Mouse (Mus musculus) neural tube, embryonic 12.5 days (tissue): ENCODE measurements around the gene Gpr157. TPM values are rescaled to one million over a fixed set of nuclear protein-coding genes. Genes with fewer than 3 reads are reported as not detected.

Experiments used
- ATAC-seq: fragments of 200-750 bp; cut with Nextera tagmentation; 2 replicates; pipeline ENCODE4 v1.8.0; 2017; ENCODE audit warnings: low read depth, mild to moderate bottlenecking, moderate TSS enrichment, moderate library complexity; ENCODE audit not compliant: low FRiP score
- H3K27ac ChIP-seq: fragments of 300-500 bp; sonication (generic); 2 replicates; pipeline ENCODE4 v1.5.1; 2016
- H3K27me3 ChIP-seq: fragments of 300-500 bp; sonication (generic); replicated peaks from 2 replicates; pipeline ENCODE4 v1.6.1; 2016; ENCODE audit warnings: mild to moderate bottlenecking
- H3K36me3 ChIP-seq: fragments of 300-500 bp; sonication (generic); 2 replicates; pipeline ENCODE4 v1.6.1; 2016; ENCODE audit warnings: mild to moderate bottlenecking
- H3K4me1 ChIP-seq: fragments of 300-500 bp; sonication (generic); 2 replicates; pipeline ENCODE4 v1.6.1; 2016
- H3K4me2 ChIP-seq: fragments of 300-500 bp; sonication (generic); replicated peaks from 2 replicates; pipeline ENCODE4 v1.6.1; 2016; ENCODE audit warnings: mild to moderate bottlenecking
- H3K4me3 ChIP-seq: fragments of 300-500 bp; sonication (generic); 2 replicates; pipeline ENCODE4 v1.5.1; 2016
- H3K9ac ChIP-seq: fragments of 300-500 bp; sonication (generic); 2 replicates; pipeline ENCODE4 v1.6.1; 2016; ENCODE audit warnings: mild to moderate bottlenecking
- H3K9me3 ChIP-seq: fragments of 300-500 bp; sonication (generic); 2 replicates; pipeline ENCODE4 v1.6.1; 2016; ENCODE audit warnings: mild to moderate bottlenecking
- whole genome bisulfite sequencing: fragments of 180-500 bp; shearing (Covaris S2); methylation state at CpG from one replicate; pipeline ENCODE4 v1.1.7; 2016; 5-methylcytosine and 5-hydroxymethylcytosine counted together
- polyA plus RNA-seq: library from polyadenylated mRNA; unstranded; fragments of >200 nt; fragmentation: Nextera tagmentation; extraction: Ambion mirVana; gene quantifications from 2 replicates; pipeline ENCODE4 v1.2.1, GENCODE M21; 2016

Gene Gpr157
- polyA plus RNA-seq, 1 experiment from 2014 or later, result 1.0 TPM

GRCm38 (mm10) chr4:150094463-150094789 is 7.3 kb downstream of the Gpr157 start:
- 10% methylated on average over 5 of the region's 5 CpGs for WGBS
- Histone ChIP-seq H3K27me3 (no peaks in the 10 kb centered on the region), H3K27ac (no peak overlapping the region), H3K9ac (no peak overlapping the region), H3K4me1 (peaks cover 16% of the 10 kb centered on the region), H3K4me3 (no peak overlapping the region), H3K4me2 (peak overlapping the region; percentile 36), H3K36me3 (no peaks in the 10 kb centered on the region), H3K9me3 (no peaks in the 10 kb centered on the region)
- ATAC-seq, result 0 out of 2 replicates have a peak, but pooled peaks have one; percentile 41

DNA sequence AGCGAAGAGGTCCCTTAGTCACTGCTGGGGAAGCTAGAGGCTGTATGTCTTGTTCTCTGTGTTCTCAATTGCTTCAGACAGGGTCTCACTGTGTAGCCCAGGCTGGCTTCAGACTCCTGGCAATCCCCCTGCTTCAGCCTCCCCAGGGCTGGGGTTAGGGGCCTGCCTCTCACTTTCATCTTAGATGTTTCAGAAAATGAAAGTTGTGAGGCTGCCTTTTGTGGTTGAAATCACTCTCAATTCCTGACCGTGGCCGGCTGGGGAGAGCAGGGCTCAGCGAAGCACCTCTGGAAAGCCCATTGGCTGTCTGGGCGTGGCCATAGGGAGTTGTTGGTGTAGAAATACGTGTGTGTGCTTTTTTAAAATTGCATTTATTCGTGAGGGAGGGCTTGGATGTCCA is 9.1 kb downstream of the Gpr157 start:
- no peak for ATAC-seq
- Histone ChIP-seq H3K4me3 (no peak overlapping the region), H3K36me3 (no peaks in the 10 kb centered on the region), H3K9ac (no peak overlapping the region), H3K27ac (no peak overlapping the region), H3K9me3 (no peaks in the 10 kb centered on the region), H3K27me3 (no peaks in the 10 kb centered on the region), H3K4me1 (peaks cover 16% of the 10 kb centered on the region), H3K4me2 (no peak overlapping the region)
- 79% methylated on average over 7 of the region's 7 CpGs for WGBS

DNA sequence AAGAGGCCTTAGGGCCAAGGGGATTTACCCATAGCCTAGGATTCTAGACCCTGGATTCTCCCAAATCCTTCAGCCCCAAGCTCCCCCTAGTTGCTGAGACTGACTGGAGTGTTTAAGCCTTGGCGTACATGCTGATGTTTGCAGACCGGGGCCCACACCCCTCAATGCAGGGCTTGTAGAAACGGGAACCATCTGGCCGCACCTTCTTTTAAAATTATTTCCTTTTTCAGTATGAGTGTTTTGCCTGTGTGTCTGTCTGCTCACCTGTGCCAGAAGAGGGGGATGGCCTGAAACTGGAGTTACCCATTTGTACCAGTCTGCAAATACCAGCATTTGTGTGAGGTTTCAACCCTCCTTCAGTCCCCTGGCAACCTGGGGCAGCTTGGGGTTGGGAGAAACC is 10.7 kb downstream of the Gpr157 start:
- whole genome bisulfite sequencing, result 92% methylated on average over 4 of the region's 4 CpGs
- H3K27me3 ChIP-seq, result no peaks in the 10 kb centered on the region

GRCm38 (mm10) chr4:150098880-150099279 is 11.7 kb downstream of the Gpr157 start:
- Histone ChIP-seq H3K9ac (no peak overlapping the region), H3K27ac (no peak overlapping the region), H3K9me3 (no peaks in the 10 kb centered on the region), H3K4me1 (peaks cover 12% of the 10 kb centered on the region), H3K27me3 (no peaks in the 10 kb centered on the region), H3K36me3 (no peaks in the 10 kb centered on the region), H3K4me3 (no peak overlapping the region), H3K4me2 (no peak overlapping the region)
- WGBS, result 18% methylated on average over 10 of the region's 10 CpGs
- no peak for ATAC-seq

More for the DNA sequence above, 10.7 kb downstream of the Gpr157 start:
- H3K9me3 ChIP-seq, result no peaks in the 10 kb centered on the region
- H3K9ac ChIP-seq, result no peak overlapping the region
- peaks cover 16% of the 10 kb centered on the region for H3K4me1 ChIP-seq
- no peak overlapping the region for H3K27ac ChIP-seq
- ATAC-seq, result no peak
- H3K4me3 ChIP-seq, result no peak overlapping the region
- H3K4me2 ChIP-seq, result no peak overlapping the region
- no peaks in the 10 kb centered on the region for H3K36me3 ChIP-seq

DNA sequence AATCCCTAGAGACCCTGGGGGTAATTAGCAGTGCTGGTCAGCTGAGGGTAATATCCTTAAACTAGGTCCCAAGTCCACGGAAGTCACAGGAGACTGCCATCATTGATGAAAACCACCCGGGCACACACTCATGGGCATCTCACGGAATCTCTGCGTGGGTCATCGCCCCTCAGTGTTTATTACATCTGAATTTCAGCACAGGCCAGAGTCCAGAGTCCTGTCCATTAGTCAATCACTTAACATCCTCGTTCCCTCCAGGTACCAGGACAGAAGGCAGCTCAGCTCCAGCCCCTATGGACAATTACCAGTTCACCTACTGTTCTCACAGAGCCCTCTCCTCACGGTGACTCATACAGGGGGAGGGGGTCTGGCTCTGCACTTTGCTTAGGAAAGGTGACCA is 15.7 kb downstream of the Gpr157 start:
- no peak overlapping the region for H3K4me3 ChIP-seq

GRCm38 (mm10) chr4:150105671-150106070 is 18.5 kb downstream of the Gpr157 start:
- H3K27ac ChIP-seq, result no peak overlapping the region
- H3K4me1 ChIP-seq, result no peaks in the 10 kb centered on the region
- H3K9me3 ChIP-seq, result no peaks in the 10 kb centered on the region
- H3K4me3 ChIP-seq, result no peak overlapping the region
- no peaks in the 10 kb centered on the region for H3K36me3 ChIP-seq
- ATAC-seq, result no peak
- no peaks in the 10 kb centered on the region for H3K27me3 ChIP-seq
- H3K9ac ChIP-seq, result no peak overlapping the region
- no peak overlapping the region for H3K4me2 ChIP-seq
- WGBS, result 77% methylated on average over 7 of the region's 7 CpGs

More for the DNA sequence above, 15.7 kb downstream of the Gpr157 start:
- Histone ChIP-seq H3K4me1 (no peaks in the 10 kb centered on the region), H3K9ac (no peak overlapping the region), H3K36me3 (no peaks in the 10 kb centered on the region), H3K27me3 (no peaks in the 10 kb centered on the region), H3K9me3 (no peaks in the 10 kb centered on the region), H3K4me2 (no peak overlapping the region), H3K27ac (no peak overlapping the region)
- WGBS, result 89% methylated on average over 7 of the region's 7 CpGs
- no peak for ATAC-seq

DNA sequence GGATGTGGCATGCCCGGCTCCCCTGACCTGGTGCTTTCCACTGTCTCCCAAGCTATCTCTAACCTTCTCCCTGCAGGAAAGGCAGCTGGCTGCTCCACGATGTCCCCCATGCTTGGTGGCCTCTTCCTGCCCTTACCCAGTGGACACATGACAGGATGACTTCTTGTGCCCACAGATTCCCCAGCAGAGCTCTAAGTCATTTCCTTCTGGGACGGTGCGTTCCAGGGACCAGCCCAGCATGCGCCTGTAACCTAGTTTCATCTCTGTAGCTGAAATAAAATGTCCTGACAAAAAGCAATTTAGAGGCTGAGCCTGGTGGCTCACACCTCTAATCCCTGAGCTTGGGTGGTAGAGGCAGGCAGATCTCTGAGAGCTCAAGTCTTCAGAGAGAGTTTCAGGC is 19.5 kb downstream of the Gpr157 start:
- no peak overlapping the region for H3K4me3 ChIP-seq
- no peak overlapping the region for H3K4me2 ChIP-seq
- H3K9ac ChIP-seq, result no peak overlapping the region
- H3K36me3 ChIP-seq, result no peaks in the 10 kb centered on the region
- no peaks in the 10 kb centered on the region for H3K9me3 ChIP-seq
- 75% methylated on average over 5 of the region's 5 CpGs for WGBS
- H3K27ac ChIP-seq, result no peak overlapping the region
- ATAC-seq, result no peak
- H3K4me1 ChIP-seq, result no peaks in the 10 kb centered on the region
- no peaks in the 10 kb centered on the region for H3K27me3 ChIP-seq

DNA sequence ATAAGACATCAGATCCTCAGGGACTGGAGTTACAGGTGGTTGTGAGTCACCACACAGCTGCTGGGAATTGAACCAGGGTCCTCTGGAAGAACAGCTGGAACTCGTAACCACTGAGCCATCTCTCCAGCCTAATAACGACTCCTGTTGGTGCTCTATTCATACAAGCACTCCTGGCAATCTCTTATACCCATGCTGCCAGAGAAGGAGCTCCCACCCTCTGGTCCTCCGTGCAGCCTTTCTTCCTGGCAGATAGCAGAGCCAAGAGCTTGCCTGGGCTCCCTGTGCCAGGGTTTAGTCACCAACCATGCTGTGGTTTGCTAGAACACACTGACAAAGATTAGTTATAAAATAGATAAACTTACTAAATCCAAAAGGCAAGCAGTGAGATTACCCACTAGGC is 22.5 kb downstream of the Gpr157 start:
- Histone ChIP-seq H3K4me2 (no peak overlapping the region), H3K9ac (no peak overlapping the region), H3K9me3 (no peaks in the 10 kb centered on the region), H3K36me3 (no peaks in the 10 kb centered on the region), H3K27ac (no peak overlapping the region), H3K4me3 (no peak overlapping the region), H3K27me3 (no peaks in the 10 kb centered on the region), H3K4me1 (no peaks in the 10 kb centered on the region)
- WGBS, result 72% methylated on average over 3 of the region's 3 CpGs
- no peak for ATAC-seq

- no peak for ATAC-seq
- Histone ChIP-seq H3K27me3 (no peaks in the 10 kb centered on the region), H3K27ac (no peak overlapping the region), H3K9ac (no peak overlapping the region), H3K9me3 (no peaks in the 10 kb centered on the region), H3K36me3 (no peaks in the 10 kb centered on the region), H3K4me3 (no peak overlapping the region), H3K4me2 (no peak overlapping the region), H3K4me1 (no peaks in the 10 kb centered on the region)
- 81% methylated on average over 9 of the region's 9 CpGs for WGBS
These were observed 23.2 kb downstream of the Gpr157 start for GRCm38 (mm10) chr4:150110373-150110772.

GRCm38 (mm10) chr4:150112867-150113266 is 25.7 kb downstream of the Gpr157 start:
- H3K36me3 ChIP-seq, result no peaks in the 10 kb centered on the region
- H3K4me1 ChIP-seq, result no peaks in the 10 kb centered on the region
- H3K9ac ChIP-seq, result no peak overlapping the region
- no peaks in the 10 kb centered on the region for H3K27me3 ChIP-seq
- H3K9me3 ChIP-seq, result no peaks in the 10 kb centered on the region
- H3K4me3 ChIP-seq, result no peak overlapping the region
- no peak for ATAC-seq
- H3K27ac ChIP-seq, result no peak overlapping the region
- H3K4me2 ChIP-seq, result peak overlapping the region; percentile 49
- 7% methylated on average over 15 of the region's 15 CpGs for whole genome bisulfite sequencing

GRCm38 (mm10) chr4:150114505-150115061 is 27.4 kb downstream of the Gpr157 start:
- Histone ChIP-seq H3K27ac (no peak overlapping the region), H3K27me3 (no peaks in the 10 kb centered on the region), H3K36me3 (no peaks in the 10 kb centered on the region), H3K9me3 (no peaks in the 10 kb centered on the region), H3K4me3 (no peak overlapping the region), H3K4me2 (no peak overlapping the region), H3K9ac (no peak overlapping the region), H3K4me1 (0 out of 2 replicates have a peak, but pooled peaks cover 7% of the 10 kb centered on the region)
- no peak for ATAC-seq
- 92% methylated on average over 26 of the region's 26 CpGs for WGBS

DNA sequence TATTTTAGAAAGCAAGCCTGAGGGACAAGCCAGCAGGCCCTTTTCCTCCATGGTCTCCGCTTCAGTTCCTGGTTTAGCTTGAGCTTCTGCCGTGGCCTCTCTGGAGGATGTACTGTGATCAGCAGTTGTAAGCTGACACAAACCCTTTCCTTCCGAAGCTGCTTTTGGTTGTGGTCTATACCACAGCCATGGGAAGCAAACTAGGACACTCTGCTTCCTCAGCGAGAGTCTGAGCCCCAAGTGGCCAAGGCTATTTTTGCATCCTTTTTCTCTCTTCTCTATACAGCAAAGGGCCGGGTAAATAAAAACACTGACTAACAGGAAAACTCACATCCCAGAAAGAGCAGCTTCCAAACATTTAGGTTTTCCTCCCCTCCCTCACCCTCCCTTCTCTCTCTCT is 30.1 kb downstream of the Gpr157 start:
- no peaks in the 10 kb centered on the region for H3K9me3 ChIP-seq
- no peaks in the 10 kb centered on the region for H3K27me3 ChIP-seq
- H3K4me1 ChIP-seq, result peaks cover 18% of the 10 kb centered on the region; the same call in 1 of the 2 replicates
- 46% methylated on average over 5 of the region's 5 CpGs for WGBS
- ATAC-seq, result no peak
- H3K36me3 ChIP-seq, result no peaks in the 10 kb centered on the region
- no peak overlapping the region for H3K27ac ChIP-seq
- H3K4me2 ChIP-seq, result no peak overlapping the region
- no peak overlapping the region for H3K9ac ChIP-seq
- H3K4me3 ChIP-seq, result no peak overlapping the region

DNA sequence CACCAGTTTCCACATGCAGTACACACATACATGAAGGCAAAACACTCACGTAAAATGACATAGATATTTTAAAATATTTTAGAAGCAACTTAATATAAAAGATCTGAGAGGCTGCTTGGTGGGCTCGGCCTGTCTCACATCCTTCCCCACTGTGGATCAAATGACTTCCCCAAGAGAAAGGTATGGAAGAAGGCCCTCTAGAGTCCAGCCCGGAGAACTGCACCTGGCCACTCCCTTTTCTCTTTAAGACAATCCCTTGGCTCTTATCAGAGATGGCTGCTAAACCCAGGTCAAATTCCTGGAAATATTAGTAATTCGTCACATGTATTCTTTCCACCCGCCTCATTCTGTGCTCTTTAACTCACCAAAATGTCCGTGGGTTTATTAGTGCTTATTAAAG is 31.0 kb downstream of the Gpr157 start:
- Histone ChIP-seq H3K4me3 (no peak overlapping the region), H3K9me3 (no peaks in the 10 kb centered on the region), H3K4me1 (peaks cover 20% of the 10 kb centered on the region; the same call in 1 of the 2 replicates), H3K4me2 (no peak overlapping the region), H3K36me3 (no peaks in the 10 kb centered on the region), H3K27ac (no peak overlapping the region), H3K9ac (no peak overlapping the region), H3K27me3 (no peaks in the 10 kb centered on the region)
- 64% methylated on average over 6 of the region's 6 CpGs for WGBS
- no peak for ATAC-seq
